Mouse (Mus musculus) urinary bladder, postnatal 25 days (tissue): ENCODE measurements around the gene Actc1.
A peak's percentile ranks its signal among the peaks of the same experiment; 100 is the strongest.

Experiments
- DNase-seq: peaks from one replicate; pipeline ENCODE4 v3.0.0; 2022; ENCODE audit warnings: low spot score

The Actc1 gene

GRCm38 (mm10) chr2:114050150-114050549 is 3.2 kb downstream of the Actc1 start:
- DNase-seq: no peak

DNA sequence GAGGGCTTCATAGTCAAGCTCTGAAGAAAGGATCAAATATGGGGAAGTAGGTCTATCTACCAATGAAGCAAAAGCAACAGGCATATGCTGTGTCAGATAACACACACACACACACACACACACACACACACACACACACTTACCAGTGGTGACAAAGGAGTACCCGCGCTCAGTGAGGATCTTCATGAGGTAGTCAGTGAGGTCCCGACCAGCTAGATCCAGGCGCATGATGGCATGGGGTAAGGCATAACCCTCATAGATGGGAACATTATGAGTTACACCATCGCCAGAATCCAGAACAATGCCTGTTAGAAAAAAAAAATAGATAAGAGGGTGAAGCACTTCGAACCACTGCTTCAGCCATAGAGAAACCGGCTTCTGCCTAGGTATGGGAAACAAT is 4.0 kb downstream of the Actc1 start:
- no peak for DNase-seq

GRCm38 (mm10) chr2:114047960-114048611 is 5.3 kb downstream of the Actc1 start:
- no peak for DNase-seq

GRCm38 (mm10) chr2:114046151-114046664 is 7.1 kb downstream of the Actc1 start:
- no peak for DNase-seq

- DNase-seq: no peak
Measured at GRCm38 (mm10) chr2:114037926-114038325, 15.4 kb downstream of the Actc1 start.

DNA sequence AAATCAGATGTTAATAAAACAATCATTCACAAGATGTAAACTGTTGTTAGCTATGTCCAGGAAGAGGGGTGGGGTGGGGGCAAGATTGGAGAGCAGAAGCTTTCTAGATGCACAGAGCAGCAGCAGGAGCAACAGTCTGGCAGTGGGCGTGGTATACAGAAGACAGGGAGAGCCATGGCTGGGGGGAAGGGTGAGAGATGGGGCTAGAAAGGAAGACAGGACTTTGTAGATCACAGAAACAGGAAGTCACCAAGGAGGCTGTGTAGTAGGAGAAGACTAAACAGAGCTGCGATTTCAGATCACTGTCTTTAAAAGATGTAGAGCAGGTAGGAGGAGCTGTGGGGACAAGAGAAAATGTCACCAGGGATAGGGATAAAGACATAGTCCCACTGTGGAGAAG is 21.1 kb downstream of the Actc1 start:
- DNase-seq: no peak

- DNase-seq: no peak
Measured at GRCm38 (mm10) chr2:114023383-114023782, 30.0 kb downstream of the Actc1 start.

- no peak for DNase-seq
Measured at GRCm38 (mm10) chr2:114020210-114020563, 33.2 kb downstream of the Actc1 start.

GRCm38 (mm10) chr2:114019474-114020209 is 33.7 kb downstream of the Actc1 start:
- no peak for DNase-seq

DNA sequence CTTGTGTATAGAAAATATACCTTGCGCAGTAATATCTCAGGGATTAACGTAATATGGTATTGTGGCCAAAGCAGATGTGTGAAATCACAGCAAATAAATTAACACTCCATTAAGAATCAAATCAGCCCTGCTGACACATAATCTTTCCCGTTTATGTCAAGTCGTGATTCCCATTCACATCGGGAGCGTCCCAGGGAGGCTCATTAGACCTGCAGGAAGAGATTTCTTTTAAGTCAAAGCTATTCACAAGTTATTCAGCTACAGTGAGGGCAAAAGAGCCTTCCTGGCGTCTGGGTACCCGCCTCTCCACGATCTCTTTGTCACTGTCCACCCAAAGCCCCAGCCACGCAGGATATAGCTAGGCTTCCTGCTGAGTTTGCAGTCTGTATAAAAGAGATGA is 35.2 kb downstream of the Actc1 start:
- DNase-seq: no peak

DNA sequence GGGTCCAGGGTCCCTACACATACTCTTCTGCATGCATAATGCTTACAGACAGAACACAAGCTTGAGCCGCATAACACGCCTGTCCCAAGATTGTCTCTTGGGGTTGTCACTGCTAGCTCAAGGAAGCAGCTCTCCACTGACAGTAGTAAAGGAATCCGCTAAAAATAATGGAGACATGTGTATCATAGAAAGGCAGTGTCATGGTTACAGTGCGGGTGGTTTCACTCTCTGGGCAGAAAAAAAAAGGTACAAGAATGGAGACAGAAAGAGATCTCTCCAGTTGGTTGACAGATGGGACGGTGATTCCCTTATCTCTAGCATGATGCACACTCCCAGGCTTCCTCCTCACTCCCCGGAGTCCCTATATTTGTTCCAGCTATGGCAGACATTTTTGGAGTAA is 38.5 kb downstream of the Actc1 start:
- no peak for DNase-seq

DNA sequence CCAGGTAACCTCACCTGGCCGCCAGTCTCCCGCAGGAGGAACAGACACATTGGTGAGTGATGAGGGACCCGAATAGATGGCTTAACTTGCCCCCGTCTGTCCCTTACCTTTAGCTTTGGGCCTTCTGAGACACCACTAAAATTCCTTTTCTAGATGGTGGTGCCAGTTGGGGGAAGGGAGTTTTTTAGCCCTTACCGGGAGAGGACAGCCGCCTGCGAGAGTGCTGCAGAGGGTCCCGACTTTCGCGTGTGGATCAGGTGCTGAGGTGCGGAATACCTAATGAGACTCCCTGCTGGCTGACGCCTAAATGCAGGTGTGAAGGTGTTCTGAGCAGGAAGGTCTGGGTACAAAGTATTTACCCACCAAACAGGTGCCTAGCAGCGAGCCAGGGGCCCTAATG is 39.5 kb downstream of the Actc1 start:
- DNase-seq: no peak

- no peak for DNase-seq
Measured at GRCm38 (mm10) chr2:114013295-114013771, 40.0 kb downstream of the Actc1 start, which contains the start of gene Gjd2. Gene Gjd2 (minus strand): TSS chr2:114013619.

DNA sequence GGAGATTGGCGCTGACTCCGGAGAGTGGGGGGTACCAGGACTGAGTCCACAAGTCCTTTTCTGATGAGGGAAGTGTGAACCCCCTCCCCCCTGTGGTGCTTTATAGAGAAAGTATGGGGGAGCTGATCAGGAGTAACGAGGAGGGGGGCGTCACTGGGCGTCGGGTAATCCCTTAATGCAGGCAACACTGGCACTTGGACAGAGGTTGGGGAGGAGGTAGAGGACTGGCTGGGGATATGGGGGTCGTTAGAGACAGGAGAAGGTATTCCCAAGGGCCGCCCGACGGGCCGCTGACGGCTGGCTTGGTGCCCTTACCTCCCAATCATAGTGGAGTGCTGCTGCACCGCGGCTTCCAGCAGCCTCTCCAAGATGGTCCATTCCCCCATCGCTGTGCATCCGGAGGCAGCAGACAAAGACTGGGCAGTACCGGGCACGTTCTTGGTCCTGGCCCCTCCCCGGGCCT is 40.6 kb downstream of the Actc1 start:
- DNase-seq: no peak

GRCm38 (mm10) chr2:114011838-114012237 is 41.5 kb downstream of the Actc1 start:
- peak; percentile 6 for DNase-seq

- DNase-seq: no peak
Measured at GRCm38 (mm10) chr2:114008321-114008720, 45.0 kb downstream of the Actc1 start.

- no peak for DNase-seq
Measured at GRCm38 (mm10) chr2:113997484-113997883, 55.9 kb downstream of the Actc1 start.
